Mouse (Mus musculus): ENCODE data around the gene BC024978. TPM values are rescaled to one million over a fixed set of nuclear protein-coding genes. Genes with fewer than 3 reads are reported as not detected.

BC024978 gene
- total RNA-seq, 2 experiments from 2014 or later: 16.1 to 18.1 TPM

- no peak for DNase-seq
Measured at GRCm38 (mm10) chr7:27177942-27178323, 17.6 kb upstream of the BC024978 start.

GRCm38 (mm10) chr7:27178324-27179216 lies 17.0 kb upstream of the BC024978 start, which contains the start of gene Rab4b:
Gene Rab4b (minus strand): TSS chr7:27178896.
- DNase-seq: peak; percentile 98

- DNase-seq: no peak
Measured at GRCm38 (mm10) chr7:27179217-27179918, 16.2 kb upstream of the BC024978 start.

- DNase-seq: peak; percentile 76
Measured at GRCm38 (mm10) chr7:27180036-27180435, 15.5 kb upstream of the BC024978 start.

- no peak for DNase-seq
Measured at GRCm38 (mm10) chr7:27180837-27181695, 14.5 kb upstream of the BC024978 start, which contains the start of the genes Gm21983 and Mia. Gene Gm21983 (minus strand): TSS chr7:27181086. Gene Mia (minus strand): TSS chr7:27181157.

- no peak for DNase-seq
Measured at GRCm38 (mm10) chr7:27182498-27182897, 13.1 kb upstream of the BC024978 start.

GRCm38 (mm10) chr7:27184964-27185363 lies 10.6 kb upstream of the BC024978 start:
- DNase-seq: peak; percentile 54

- DNase-seq: no peak
Measured at GRCm38 (mm10) chr7:27185986-27186385, 9.6 kb upstream of the BC024978 start.

- no peak for DNase-seq
Measured at GRCm38 (mm10) chr7:27189271-27189931, 6.2 kb upstream of the BC024978 start.

GRCm38 (mm10) chr7:27192434-27192833 lies 3.1 kb upstream of the BC024978 start:
- no peak for DNase-seq

- DNase-seq: no peak
Measured at GRCm38 (mm10) chr7:27193731-27194130, 1.9 kb upstream of the BC024978 start.

GRCm38 (mm10) chr7:27197136-27197535 lies 1.6 kb downstream of the BC024978 start:
- DNase-seq: no peak

- DNase-seq: peak; percentile 38
Measured at GRCm38 (mm10) chr7:27197634-27198033, 2.1 kb downstream of the BC024978 start.

- no peak for DNase-seq
Measured at GRCm38 (mm10) chr7:27198355-27198754, 2.8 kb downstream of the BC024978 start.

- DNase-seq: no peak
Measured at GRCm38 (mm10) chr7:27198779-27199178, 3.2 kb downstream of the BC024978 start.

GRCm38 (mm10) chr7:27203730-27204449 lies 8.3 kb downstream of the BC024978 start:
- DNase-seq: no peak

- no peak for DNase-seq
Measured at GRCm38 (mm10) chr7:27212626-27213025, 17.0 kb downstream of the BC024978 start.

- peak; percentile 34 for DNase-seq
Measured at GRCm38 (mm10) chr7:27218586-27218985, 23.0 kb downstream of the BC024978 start.

GRCm38 (mm10) chr7:27219937-27220336 lies 24.4 kb downstream of the BC024978 start:
- DNase-seq: no peak

GRCm38 (mm10) chr7:27221939-27222338 lies 26.4 kb downstream of the BC024978 start:
- DNase-seq: no peak

GRCm38 (mm10) chr7:27222538-27222937 lies 27.0 kb downstream of the BC024978 start:
- no peak for DNase-seq

Data from adrenal gland, postnatal 10 days (tissue).